In the genomic region with DNA sequence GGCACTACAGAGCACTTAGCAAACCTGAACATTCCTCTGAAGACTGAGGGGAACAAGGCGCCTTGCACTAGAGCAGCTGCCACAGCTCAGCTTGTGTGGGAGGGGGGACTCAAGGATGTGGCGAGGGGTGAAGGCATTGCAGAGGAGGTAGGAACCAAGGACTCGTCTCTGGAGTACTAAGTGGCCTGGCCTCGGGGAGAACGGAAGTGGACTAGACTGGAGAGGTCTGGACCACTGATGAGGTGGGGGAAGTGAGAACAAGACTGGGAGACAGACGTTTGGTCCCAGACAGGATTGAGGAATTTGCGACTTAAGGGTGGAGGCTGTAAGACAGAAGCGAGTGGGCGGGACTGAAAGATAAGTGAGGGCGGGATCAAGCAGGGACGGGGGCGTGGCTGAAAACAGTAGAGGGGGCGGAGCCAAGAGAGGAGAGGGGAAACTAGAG, we compare ENCODE assay signal across 8 mouse cellular contexts. TPM values are rescaled to one million over a fixed set of nuclear protein-coding genes. Genes with fewer than 3 reads are reported as not detected.
DNase-seq lines count a peak whose midpoint lies in the region; ATAC-seq and TF ChIP-seq lines count a peak whose summit lies in the region.

No protein-coding gene starts in this region.

- WGBS in forebrain, embryonic 10.5 days = 5% methylated on average over 13 of the region's 13 CpGs
- 10% methylated on average over 13 of the region's 13 CpGs for WGBS in heart, embryonic 15.5 days
- WGBS in kidney, embryonic 16.5 days = 6% methylated on average over 13 of the region's 13 CpGs
- WGBS in liver, embryonic 13.5 days (ENCODE audit: insufficient replicate concordance) = 8% methylated on average over 13 of the region's 13 CpGs

- peak; percentile 81 for DNase-seq in CD4-positive, CD25-positive, alpha-beta regulatory T cell, adult 2 months (ENCODE audit: low read depth, low spot score)
- peak; percentile 56 for DNase-seq in adrenal gland, postnatal 10 days
- peak; percentile 50 for DNase-seq in forebrain, embryonic 10.5 days (ENCODE audit: extremely low spot score, low spot score)
- DNase-seq in liver, embryonic 13.5 days = peak; percentile 33
- DNase-seq in naive thymus-derived CD4-positive, alpha-beta T cell, adult 2 months (ENCODE audit: low read depth) = peak; percentile 85

- TF ChIP-seq CTCF in testis, adult 2 months (IDR thresholded peaks at IDR 0.05; ENCODE audit: control insufficient read depth, insufficient read depth, insufficient replicate concordance, low read depth, low read length) = no peak

- peak overlapping the region; percentile 74 for H3K4me2 ChIP-seq in heart, embryonic 15.5 days
- H3K4me2 ChIP-seq in kidney, embryonic 16.5 days (replicated peaks; ENCODE audit: low read depth, low read length) = peak overlapping the region; percentile 90
- H3K4me2 ChIP-seq in liver, embryonic 13.5 days = no peak overlapping the region

- peak overlapping the region; percentile 0; the same call in 1 of the 2 replicates for H3K9ac ChIP-seq in heart, embryonic 15.5 days
- H3K9ac ChIP-seq in kidney, embryonic 16.5 days (replicated peaks; ENCODE audit: low read length) = 0 out of 2 replicates have a peak overlapping the region, but pooled peaks have one; percentile 27
- H3K9ac ChIP-seq in liver, embryonic 13.5 days = no peak overlapping the region

- TF ChIP-seq POLR2A in testis, adult 2 months (IDR thresholded peaks at IDR 0.05; ENCODE audit: control insufficient read depth, low read depth, low read length) = no peak

- peaks cover 18% of the 10 kb centered on the region for H3K27me3 ChIP-seq in forebrain, embryonic 10.5 days (ENCODE audit: poor library complexity, severe bottlenecking)
- H3K27me3 ChIP-seq in heart, embryonic 15.5 days = 0 out of 2 replicates have a peak, but pooled peaks cover 4% of the 10 kb centered on the region
- peaks cover 4% of the 10 kb centered on the region; the same call in 1 of the 2 replicates for H3K27me3 ChIP-seq in kidney, embryonic 16.5 days (ENCODE audit: insufficient read depth, low read length)
- peaks cover 34% of the 10 kb centered on the region for H3K27me3 ChIP-seq in liver, embryonic 13.5 days
- H3K27me3 ChIP-seq in testis, adult 2 months (ENCODE audit: control insufficient read depth, insufficient read depth, low read length) = no peaks in the 10 kb centered on the region

- H3K9me3 ChIP-seq in forebrain, embryonic 10.5 days = no peaks in the 10 kb centered on the region
- H3K9me3 ChIP-seq in heart, embryonic 15.5 days (replicated peaks) = no peaks in the 10 kb centered on the region
- H3K9me3 ChIP-seq in kidney, embryonic 16.5 days (ENCODE audit: low read length) = no peaks in the 10 kb centered on the region
- H3K9me3 ChIP-seq in liver, embryonic 13.5 days (replicated peaks) = no peaks in the 10 kb centered on the region

- H3K27ac ChIP-seq in forebrain, embryonic 10.5 days = peak overlapping the region; percentile 44; the same call in 1 of the 2 replicates
- peak overlapping the region; percentile 96 for H3K27ac ChIP-seq in heart, embryonic 15.5 days
- peak overlapping the region; percentile 77 for H3K27ac ChIP-seq in kidney, embryonic 16.5 days (ENCODE audit: low read length)
- no peak overlapping the region for H3K27ac ChIP-seq in liver, embryonic 13.5 days
- H3K27ac ChIP-seq in testis, adult 2 months (ENCODE audit: control insufficient read depth, insufficient read depth, low read depth, low read length) = peak overlapping the region; percentile 1; the same call in 1 of the 2 replicates

- H3K36me3 ChIP-seq in forebrain, embryonic 10.5 days (replicated peaks) = 0 out of 2 replicates have a peak, but pooled peaks cover 5% of the 10 kb centered on the region
- no peaks in the 10 kb centered on the region for H3K36me3 ChIP-seq in heart, embryonic 15.5 days
- H3K36me3 ChIP-seq in kidney, embryonic 16.5 days (ENCODE audit: insufficient read depth, low read length) = no peaks in the 10 kb centered on the region
- no peaks in the 10 kb centered on the region for H3K36me3 ChIP-seq in liver, embryonic 13.5 days
- H3K36me3 ChIP-seq in testis, adult 2 months (ENCODE audit: control insufficient read depth, insufficient read depth, low read length) = no peaks in the 10 kb centered on the region

- H3K4me1 ChIP-seq in forebrain, embryonic 10.5 days = peaks cover 39% of the 10 kb centered on the region
- peaks cover 41% of the 10 kb centered on the region for H3K4me1 ChIP-seq in heart, embryonic 15.5 days (replicated peaks)
- peaks cover 31% of the 10 kb centered on the region for H3K4me1 ChIP-seq in kidney, embryonic 16.5 days (ENCODE audit: insufficient read depth, low read length)
- peaks cover 20% of the 10 kb centered on the region for H3K4me1 ChIP-seq in liver, embryonic 13.5 days (replicated peaks)
- H3K4me1 ChIP-seq in testis, adult 2 months (ENCODE audit: control insufficient read depth, insufficient read depth, low read length) = peaks cover 18% of the 10 kb centered on the region

- ATAC-seq in heart, embryonic 15.5 days (replicated peaks; ENCODE audit: insufficient number of reproducible peaks, insufficient read depth, low FRiP score, low read depth) = no peak
- peak; percentile 43 for ATAC-seq in kidney, embryonic 16.5 days (ENCODE audit: low FRiP score, low TSS enrichment)
- no peak; the same call in 1 of the 2 replicates for ATAC-seq in liver, embryonic 13.5 days (ENCODE audit: low read depth)

- H3K4me3 ChIP-seq in forebrain, embryonic 10.5 days = peak overlapping the region; percentile 87
- peak overlapping the region; percentile 29 for H3K4me3 ChIP-seq in heart, embryonic 15.5 days
- peak overlapping the region; percentile 88 for H3K4me3 ChIP-seq in kidney, embryonic 16.5 days (ENCODE audit: low read length)
- no peak overlapping the region for H3K4me3 ChIP-seq in liver, embryonic 13.5 days (replicated peaks)
- no peak overlapping the region for H3K4me3 ChIP-seq in testis, adult 2 months (ENCODE audit: control insufficient read depth, low read depth, low read length)

RNA-seq across cellular contexts. Expression of gene Smurf1, which starts 1.8 kb away (rescaled TPM):
- 10 to 100 TPM; 20.6 to 23.4 TPM for total RNA-seq in adrenal gland, postnatal 10 days (2021)
- 12.1 and 13.0 TPM in 2 replicates for polyA plus RNA-seq in forebrain, embryonic 10.5 days (2016; fragmentation: Nextera tagmentation; extraction: Ambion mirVana)
- 11.3 and 13.8 TPM in 2 replicates for polyA plus RNA-seq in heart, embryonic 15.5 days (2015; fragmentation: Nextera tagmentation; extraction: Ambion mirVana)
- 9.5 and 14.0 TPM in 2 replicates for polyA plus RNA-seq in kidney, embryonic 16.5 days (2015; fragmentation: Nextera tagmentation; extraction: Ambion mirVana)
- polyA plus RNA-seq in liver, embryonic 13.5 days (2015; fragmentation: Nextera tagmentation; extraction: Ambion mirVana) = 2.0 and 2.1 TPM in 2 replicates
- polyA plus RNA-seq in testis, adult 2 months (2012; rRNA removed) = 30.4 and 33.8 TPM in 2 replicates

Comparison
In these comparisons a context has a peak if more than half of its experiments do, and no peak if none do; other contexts are left out.
1. DNase-seq: peak in every context shown above with its lines; median percentile 85 in naive thymus-derived CD4-positive, alpha-beta T cell, adult 2 months; 81 in CD4-positive, CD25-positive, alpha-beta regulatory T cell, adult 2 months; 56 in adrenal gland, postnatal 10 days; 50 in forebrain, embryonic 10.5 days; 33 in liver, embryonic 13.5 days.
2. H3K4me3 ChIP-seq: peak in forebrain, embryonic 10.5 days (single experiment), heart, embryonic 15.5 days (single experiment) and kidney, embryonic 16.5 days (single experiment); none in liver, embryonic 13.5 days (single experiment) and testis, adult 2 months (single experiment).